Mouse (Mus musculus): ENCODE data around the gene Mbnl1. TPM values are rescaled to one million over a fixed set of nuclear protein-coding genes. Genes with fewer than 3 reads are reported as not detected.
A peak's percentile ranks its signal among the peaks of the same experiment; 100 is the strongest.
"Not testable (repeated sequence)": the region's sequence is repeated elsewhere in the genome, so short reads cannot be mapped to it uniquely, and the experiment has no call there.

Mbnl1 gene
- total RNA-seq (2021): 100 to 1,000 TPM; 195 to 217 TPM

DNA sequence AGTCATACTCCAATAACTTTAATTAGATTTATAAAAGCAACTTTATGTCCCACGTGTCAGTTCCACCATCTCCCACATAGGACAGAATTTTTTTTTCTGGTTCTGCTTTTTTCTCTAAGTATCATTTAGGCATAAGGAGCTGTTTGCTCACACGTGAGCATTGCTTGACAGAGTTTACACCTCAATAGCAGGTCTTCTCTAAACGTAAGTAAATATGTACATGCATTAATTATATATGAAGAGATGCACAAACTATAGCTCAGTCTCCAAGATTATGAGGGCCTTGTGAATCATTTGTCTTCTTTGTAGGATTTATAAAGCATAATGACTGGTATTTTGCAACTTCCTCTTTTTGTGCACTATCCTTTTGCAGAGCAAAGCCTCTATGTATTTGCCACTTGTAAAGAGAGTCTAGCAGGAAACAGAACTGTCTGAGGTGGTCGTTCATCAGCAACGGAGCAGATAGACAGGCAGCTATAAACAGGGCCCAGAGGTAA, at the start of gene Mbnl1:
TSS of gene Mbnl1 (plus strand) at position 150 of the 497 bp plus-strand sequence.
- intact Hi-C loops (cut with DNase I): no loop called here

DNA sequence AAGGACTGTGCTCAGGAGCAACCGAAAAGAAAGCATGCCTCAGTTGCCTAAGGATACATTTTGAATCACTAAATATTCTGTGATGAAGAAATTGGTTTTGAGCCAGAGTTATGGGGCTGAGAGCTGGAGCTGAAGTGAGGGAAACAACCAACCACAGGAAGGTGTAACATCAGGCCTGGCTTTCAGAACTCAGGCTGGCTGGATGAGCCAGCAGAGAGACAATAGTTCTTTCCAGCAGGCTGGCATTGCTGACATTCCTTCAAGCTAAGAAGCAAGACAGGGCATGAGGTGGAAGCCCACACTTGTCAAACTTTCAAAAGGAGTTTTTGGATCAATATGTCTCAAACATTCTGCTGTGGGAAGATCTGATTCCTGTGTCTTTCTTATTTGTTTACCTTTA, 48.5 kb upstream of the Mbnl1 start:
- intact Hi-C loops (cut with DNase I): no loop called here
- no peak for DNase-seq

More for the DNA sequence above, at the start of gene Mbnl1:
- no peak for DNase-seq

DNA sequence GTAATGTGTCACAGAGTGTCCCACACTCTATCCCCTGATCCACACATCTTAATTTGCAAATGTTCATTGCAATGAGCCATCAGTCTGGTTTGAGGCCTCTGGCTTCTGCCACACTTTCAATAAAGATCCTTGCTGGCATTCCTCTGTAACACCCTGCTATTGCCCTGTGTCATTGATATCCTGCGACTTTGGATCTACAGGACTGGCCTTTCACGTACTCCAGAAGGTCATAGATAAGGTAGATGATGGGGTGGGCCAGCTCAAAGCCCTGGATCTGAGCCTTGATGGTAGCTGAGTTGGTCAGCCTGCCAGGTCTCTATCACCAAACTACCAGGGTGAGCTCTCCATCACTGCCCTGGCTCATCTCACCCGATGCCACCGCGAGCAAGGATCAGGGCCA, 43.6 kb upstream of the Mbnl1 start:
- intact Hi-C loops (cut with DNase I): no loop called here
- DNase-seq: no peak

DNA sequence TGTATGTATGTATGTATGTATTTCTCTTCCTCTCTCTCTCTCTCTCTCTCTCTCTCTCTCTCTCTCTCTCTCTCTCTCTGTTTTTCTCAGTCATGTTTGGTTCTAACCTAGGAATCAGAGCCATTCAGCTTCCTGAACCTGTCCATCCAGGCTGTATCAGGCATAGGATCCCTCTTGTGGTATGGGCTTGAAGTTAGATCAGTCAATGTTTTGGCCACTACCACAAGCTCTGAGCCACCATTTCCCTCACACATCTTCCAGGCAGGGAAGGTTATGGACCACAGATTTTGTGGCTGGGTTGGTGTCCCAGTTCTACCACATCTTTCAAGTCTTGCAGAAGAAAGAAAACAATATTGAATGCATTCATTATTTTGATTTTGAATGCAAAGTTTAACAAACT, 35.4 kb upstream of the Mbnl1 start:
- intact Hi-C loops (cut with DNase I): no loop called here

DNA sequence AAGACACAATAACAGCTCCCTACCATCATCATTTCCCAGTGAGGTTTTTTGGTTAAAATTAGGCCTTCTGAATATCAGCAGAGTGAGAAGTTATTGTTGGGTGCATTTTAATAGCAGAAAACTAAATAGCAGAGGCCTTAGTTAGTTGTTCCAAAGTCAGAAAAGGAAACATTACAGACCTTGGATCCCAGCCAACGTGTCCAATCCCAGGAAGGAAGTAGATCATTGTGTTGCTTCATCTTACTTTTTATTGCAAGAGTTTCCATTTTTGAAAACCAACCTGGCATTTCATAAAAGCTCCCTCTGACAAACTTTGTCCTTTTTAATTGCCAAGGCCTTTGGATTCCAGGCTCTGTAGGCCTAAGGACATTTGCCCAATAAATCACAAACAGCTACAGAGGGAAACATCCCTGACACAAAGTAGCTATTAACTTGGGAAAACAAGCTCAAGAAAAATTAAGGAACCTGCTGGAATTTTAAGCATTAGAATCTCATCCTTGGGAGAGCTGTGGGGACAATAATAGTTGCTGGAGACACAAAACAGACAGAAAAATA, 34.9 kb upstream of the Mbnl1 start:
- intact Hi-C loops (cut with DNase I): no loop called here
- peak; percentile 61 to 62 for DNase-seq

More for the DNA sequence above, 35.4 kb upstream of the Mbnl1 start:
- DNase-seq: no peak

DNA sequence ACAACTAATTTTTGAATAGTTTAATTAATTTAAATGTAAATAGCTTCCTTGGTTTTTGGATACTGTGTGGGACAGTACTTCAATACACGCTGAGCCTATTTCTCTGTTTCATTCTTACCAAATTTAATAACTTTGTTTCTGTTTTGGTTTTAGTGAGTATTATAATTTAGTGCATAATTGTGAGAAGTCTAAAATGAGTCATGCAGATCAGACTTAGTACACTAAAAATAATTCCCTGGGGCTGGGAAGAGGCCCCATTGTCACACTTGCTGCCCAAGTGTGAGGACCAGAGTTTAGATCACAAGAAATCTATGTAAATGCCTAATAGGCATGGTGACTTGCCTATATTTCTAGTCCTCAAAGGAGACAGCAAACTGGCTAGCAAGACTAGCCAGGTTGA, 33.9 kb upstream of the Mbnl1 start:
- intact Hi-C loops (cut with DNase I): no loop called here

DNA sequence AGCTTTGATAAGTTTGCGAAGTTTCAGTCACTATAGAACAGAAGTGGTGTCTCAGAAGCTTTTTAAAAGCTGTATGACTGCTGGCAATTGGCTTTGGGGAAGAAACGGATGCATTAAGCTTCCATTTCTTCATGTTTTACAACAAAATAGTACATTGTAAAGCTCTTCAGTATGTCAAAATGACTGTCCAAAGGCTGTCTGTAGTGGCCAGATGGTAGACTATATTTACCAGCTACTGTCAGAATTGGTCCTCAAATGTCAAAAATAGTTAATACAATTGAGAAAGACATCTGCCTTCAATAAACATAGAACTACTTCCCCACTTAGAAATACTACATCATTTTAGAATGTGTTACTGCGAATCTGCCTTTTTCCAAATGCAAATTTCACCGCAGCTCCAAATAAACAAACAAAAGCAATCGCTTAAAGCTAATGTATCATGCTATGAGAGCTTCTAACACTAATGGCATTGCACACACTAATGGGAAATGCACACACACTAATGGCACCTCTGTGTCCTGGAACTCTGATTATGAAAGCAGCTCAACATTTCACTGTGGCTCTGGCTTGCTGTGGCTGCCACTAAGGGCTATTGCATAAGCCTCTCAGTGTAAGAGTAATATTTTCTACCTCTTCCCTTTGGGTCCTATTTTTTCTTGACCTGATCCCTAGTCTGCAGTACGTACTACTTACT, 10.7 kb upstream of the Mbnl1 start:
- intact Hi-C loops (cut with DNase I): no loop called here
- DNase-seq: no peak

More for the DNA sequence above, 33.9 kb upstream of the Mbnl1 start:
- DNase-seq: no peak

DNA sequence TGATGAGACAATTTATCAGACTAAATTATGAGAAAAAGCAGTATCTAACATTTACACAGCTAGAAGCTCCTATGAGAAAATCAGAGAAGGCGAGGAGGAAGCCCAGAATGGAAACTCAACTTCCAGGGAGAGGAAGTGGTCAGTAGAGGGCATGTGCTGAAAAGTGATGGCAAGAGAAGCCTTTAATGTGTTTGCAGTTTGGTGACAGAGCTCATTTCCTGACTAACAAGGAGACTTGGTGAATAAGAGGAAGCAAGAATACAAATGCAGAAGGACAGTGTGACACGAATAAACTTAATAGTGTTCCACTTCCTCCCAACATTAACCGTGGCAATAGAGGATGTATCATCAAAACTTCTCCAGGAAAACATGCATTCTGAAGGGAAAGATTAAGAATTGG, 4.0 kb upstream of the Mbnl1 start:
- DNase-seq; intact Hi-C loops (cut with DNase I): not testable (repeated sequence)

DNA sequence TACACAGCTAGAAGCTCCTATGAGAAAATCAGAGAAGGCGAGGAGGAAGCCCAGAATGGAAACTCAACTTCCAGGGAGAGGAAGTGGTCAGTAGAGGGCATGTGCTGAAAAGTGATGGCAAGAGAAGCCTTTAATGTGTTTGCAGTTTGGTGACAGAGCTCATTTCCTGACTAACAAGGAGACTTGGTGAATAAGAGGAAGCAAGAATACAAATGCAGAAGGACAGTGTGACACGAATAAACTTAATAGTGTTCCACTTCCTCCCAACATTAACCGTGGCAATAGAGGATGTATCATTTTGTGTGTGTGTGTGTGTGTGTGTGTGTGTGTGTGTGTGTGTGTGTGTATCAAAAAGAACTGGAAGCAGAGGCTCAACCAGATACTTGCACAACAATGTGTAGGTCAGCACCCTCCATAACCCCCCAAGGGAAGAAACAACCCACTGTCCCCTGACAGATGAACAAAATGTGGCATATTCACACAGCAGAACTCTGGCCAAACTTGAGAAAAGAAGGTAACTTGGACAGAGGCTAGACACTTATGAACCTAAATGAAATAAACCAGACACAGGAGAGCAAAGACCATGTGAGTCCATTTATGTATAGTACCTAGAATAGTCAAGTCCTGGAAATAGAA, 3.3 kb upstream of the Mbnl1 start:
- peak; percentile 8 to 26 for DNase-seq
- intact Hi-C loops (cut with DNase I): not testable (repeated sequence)

DNA sequence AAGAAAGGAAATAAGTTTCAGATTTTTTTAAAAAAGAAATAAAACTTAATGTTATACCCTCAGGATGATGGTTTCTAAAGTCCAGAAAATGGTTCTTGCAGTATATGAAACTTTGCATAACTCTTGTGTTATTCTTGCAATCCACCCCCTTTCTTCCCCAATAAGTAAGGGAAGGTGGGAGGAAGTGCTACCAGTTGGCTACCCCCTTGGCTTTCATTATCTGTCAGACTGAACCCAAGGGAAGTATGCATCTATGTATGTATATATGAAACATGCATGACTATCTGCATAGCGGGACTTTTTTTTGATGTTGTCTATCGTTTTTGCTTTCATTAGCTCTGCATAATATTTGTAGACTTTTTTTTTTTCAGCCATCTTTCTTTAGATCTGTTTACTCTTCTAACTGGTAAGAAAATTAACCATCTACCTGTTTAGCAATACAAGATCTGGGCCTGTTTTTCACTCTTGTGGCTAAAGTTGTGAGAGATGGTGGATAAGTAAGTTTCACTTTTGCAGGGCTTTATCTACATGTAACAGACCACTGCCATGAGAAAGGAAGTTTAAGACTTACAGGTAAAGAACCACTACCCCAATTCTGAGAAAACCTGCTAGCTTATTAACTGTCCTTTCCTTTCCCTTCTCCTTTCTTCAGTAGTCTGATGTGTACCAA, 484 bp upstream of the Mbnl1 start:
- no peak for DNase-seq
- intact Hi-C loops (cut with DNase I): no loop called here

DNA sequence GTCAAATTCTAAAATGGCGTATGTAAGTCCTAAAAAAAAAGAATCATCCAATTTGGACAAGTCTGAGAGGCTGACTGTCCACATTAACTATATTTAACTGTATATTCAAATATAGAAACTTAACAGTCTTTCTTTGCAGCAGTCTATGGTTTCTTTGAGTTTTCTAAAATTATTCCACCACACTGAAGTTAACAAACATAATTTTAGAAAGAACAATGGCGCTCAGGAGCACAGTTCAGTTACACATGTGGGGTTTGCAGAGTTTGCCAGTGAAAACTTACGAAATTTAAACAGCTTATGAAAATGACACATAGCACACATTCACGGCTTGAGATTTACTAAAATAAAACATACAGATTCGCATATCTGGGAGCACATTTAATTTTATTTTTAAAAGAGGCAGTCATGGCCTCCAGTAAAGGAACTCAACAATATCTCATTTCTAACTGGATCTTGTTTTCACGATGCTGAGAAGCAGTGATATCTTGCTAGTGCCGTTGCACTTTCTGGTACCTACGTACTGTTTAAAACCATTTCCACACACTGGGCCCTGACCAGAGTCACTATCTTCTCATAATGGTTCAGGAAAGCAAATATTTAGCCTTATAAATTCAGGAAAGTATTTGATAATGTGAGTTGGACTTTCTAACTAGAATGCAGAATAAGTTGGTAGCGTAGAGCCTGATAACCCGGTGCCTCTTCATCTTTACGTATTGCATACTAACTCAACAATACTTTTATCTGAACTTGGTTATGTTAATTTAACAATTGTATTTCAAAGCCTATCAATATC, 1.4 kb downstream of the Mbnl1 start:
- intact Hi-C loops (cut with DNase I): no loop called here

DNA sequence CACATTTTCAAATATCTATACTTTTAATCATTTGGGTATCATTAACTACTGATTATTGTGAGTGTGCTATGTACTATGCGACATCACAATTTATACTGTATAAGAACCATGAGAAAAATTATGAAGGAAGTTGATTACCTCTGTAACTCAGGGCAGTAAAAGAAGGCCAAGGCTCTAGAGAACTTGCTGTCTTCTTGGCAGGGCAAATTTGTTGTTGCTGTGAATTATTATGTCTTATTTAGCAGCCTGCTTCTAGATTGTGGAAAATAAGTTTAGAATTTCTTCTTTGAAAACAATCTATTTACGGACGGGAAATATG, 2.0 kb downstream of the Mbnl1 start:
- DNase-seq: no peak
- intact Hi-C loops (cut with DNase I): no loop called here

More for the DNA sequence above, 1.4 kb downstream of the Mbnl1 start:
- DNase-seq: no peak

DNA sequence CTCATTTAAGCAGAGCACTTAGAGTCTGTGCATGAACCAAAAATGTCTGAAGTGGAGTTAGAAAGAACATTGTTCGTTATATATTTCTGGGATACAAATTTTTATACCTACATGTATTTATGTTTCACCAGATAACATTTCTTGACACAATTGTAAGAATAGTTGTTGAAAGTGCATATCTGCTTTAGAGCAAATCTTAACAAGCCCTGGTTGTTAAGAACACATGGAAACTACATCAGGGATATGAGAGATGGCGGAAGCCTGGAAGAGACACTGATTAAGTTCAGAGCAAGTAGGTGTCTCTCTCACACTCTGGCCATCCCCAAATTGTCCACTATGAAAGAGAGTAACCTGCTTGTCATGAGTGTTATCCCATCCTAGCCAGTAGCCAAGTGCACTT, 2.4 kb downstream of the Mbnl1 start:
- no peak for DNase-seq
- intact Hi-C loops (cut with DNase I): no loop called here

DNA sequence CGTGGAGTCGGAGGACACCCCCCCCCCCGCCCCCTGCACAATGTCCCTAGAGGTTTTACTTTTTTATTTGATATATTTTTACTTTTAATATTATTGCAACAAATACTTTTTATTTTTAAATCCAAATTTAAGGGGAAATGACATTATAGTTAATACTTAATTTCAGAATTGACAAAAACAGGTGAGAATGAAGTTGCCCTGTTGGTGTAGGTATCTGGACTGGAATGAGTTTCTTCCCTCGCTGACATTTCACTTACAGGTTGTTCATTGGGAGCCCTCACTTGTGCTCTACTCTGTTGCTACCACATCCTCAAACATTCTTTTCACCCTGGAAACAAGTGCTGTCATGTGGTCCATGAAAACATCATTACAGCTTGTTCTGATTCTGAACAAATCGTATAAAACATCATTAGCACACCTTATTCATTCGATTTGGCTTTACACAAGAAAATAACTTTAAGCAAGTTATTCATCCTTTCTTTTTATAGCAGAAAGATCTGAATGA, 4.2 kb downstream of the Mbnl1 start:
- no peak for DNase-seq
- intact Hi-C loops (cut with DNase I): no loop called here

DNA sequence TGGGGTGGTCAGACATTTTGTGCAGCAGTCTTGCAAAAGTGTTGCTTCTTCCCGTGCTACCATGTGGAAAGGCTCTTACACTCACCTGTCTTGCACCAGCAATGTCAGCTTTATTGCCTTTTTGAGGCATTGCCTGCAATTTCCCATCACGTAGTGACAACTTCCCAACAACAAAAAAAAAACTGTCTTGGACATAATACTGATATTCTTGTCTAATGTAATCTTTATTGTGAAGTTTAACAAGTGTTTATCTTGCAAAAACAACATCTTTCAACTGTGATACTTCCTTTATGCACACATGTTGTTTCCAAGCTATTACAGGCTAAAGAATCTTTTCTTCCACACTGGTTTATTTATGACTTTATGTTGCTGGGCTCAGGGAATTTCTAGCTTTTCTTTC, 5.8 kb downstream of the Mbnl1 start:
- intact Hi-C loops (cut with DNase I): no loop called here
- no peak for DNase-seq

DNA sequence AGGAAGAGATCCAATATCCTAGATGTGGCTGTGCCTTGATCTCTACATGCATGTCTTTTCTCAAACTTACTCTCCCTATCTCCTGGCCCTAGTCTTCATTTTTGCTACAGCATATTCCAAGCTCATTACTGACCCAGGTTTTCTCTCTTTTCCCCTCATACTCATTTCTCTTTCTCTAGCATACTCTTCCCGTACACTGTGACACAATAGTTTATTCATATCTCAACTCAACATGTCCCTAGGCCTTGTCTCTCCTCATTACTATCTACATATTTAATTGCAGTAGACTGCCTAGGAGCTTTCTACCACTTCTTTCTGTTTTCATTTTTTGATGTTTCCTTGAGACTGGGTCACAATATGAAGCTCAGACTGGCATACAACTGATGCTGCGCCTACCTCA, 8.1 kb downstream of the Mbnl1 start:
- intact Hi-C loops (cut with DNase I): no loop called here
- no peak for DNase-seq

DNA sequence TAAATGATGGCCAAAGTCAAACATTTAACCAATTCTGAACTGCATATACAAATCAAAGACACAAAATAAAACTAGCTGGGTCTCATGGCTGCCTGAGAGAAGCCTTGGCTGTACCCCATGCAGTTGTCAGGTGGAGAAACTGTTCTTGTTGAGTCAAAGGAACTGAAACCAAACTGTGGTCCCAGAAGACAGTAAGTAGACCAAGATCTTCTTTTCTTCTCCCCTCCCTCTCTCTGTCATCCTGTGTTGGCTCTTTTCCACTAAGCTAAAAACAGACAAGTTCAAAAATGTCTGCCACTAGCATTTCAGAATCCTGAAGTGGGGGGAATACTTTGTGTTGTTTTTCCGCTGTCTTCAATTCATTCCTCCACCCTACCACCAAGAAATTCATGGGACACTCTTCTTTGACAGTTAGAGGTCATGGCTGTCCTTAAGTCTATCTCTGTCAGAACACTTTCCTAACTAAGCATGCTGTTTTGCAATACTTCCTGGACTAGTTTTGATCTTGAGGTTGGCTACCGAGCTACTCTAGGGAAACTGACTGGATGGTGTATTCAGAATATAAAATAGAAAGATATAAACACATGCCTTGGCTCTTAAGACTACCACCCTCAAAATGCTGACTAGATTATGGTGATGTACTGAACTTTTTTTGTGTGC, 9.2 kb downstream of the Mbnl1 start:
- intact Hi-C loops (cut with DNase I): no loop called here

DNA sequence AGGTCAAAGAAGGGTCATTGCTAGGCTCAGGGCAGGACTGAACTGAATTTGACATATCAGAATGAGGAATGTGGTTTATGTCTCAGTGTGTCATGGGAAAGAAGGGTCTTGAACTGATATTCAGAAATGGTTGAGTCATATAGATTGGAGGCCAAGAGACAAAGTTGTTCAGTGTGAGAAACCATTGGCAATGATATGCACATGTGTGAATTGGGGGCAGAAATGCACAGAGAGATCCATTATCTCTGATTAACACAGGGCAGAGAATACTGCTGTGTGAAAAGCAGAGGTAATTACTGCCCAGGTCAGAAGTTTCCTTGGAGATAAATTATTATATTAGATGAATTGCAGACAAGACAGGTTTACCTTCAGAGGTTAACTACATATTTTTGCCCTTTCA, 10.7 kb downstream of the Mbnl1 start:
- no peak for DNase-seq

More for the DNA sequence above, 9.2 kb downstream of the Mbnl1 start:
- DNase-seq: no peak

DNA sequence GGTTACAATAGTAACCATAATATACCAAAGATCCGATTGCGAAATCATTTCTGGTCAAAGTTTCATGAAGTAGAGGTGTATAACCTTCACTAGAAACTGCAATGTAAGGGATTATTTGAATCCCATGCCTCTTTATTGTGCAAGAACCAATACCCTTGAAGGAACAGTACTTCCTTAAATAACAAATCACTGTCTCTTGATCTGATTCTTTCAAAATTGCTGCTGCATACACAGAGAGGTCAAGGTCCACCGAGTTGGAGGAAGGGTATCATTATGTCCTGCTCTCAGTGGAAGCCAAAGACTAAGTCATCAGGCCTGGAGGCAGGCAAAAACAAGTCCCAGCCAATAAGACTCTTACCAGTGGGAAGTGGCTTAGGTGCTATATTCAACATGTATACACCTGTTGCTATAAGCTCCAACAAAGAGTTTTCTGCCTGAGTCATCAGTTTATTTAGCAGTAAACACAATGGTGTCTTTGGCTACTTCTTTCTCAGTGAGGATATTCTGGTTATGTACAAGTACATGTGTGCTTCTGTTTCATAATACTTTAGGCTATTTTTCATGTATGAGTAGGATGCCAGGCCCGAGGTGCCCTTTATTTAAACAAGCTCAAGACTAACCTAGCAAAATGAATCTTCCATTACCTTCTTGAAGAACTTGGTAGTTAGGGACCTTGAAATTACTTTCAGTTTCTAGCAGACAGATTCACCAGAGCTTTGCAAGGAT, 13.5 kb downstream of the Mbnl1 start:
- DNase-seq: no peak
- intact Hi-C loops (cut with DNase I): no loop called here

More for the DNA sequence above, 10.7 kb downstream of the Mbnl1 start:
- intact Hi-C loops (cut with DNase I): no loop called here
